Mouse (Mus musculus) right cerebral cortex, postnatal 14 days (tissue): ENCODE data around the gene Pik3cb.

Source experiments
- DNase-seq: peaks from one replicate; pipeline ENCODE4 v3.0.0; 2022

The Pik3cb gene

GRCm38 (mm10) chr9:99074462-99074861 lies 66.0 kb downstream of the Pik3cb start:
- DNase-seq = no peak

GRCm38 (mm10) chr9:99072538-99072937 lies 67.9 kb downstream of the Pik3cb start:
- DNase-seq = no peak

GRCm38 (mm10) chr9:99065311-99065710 lies 75.1 kb downstream of the Pik3cb start:
- no peak for DNase-seq

GRCm38 (mm10) chr9:99064216-99064615 lies 76.2 kb downstream of the Pik3cb start:
- DNase-seq = no peak

- DNase-seq = peak; percentile 83
These were observed 77.9 kb downstream of the Pik3cb start for GRCm38 (mm10) chr9:99062544-99062943.

- no peak for DNase-seq
These were observed 82.7 kb downstream of the Pik3cb start for GRCm38 (mm10) chr9:99057751-99058150.

- no peak for DNase-seq
These were observed 90.7 kb downstream of the Pik3cb start for GRCm38 (mm10) chr9:99049760-99050159.

GRCm38 (mm10) chr9:99048724-99049250 lies 91.6 kb downstream of the Pik3cb start:
- DNase-seq = no peak

GRCm38 (mm10) chr9:99044761-99045160 lies 95.7 kb downstream of the Pik3cb start:
- no peak for DNase-seq

GRCm38 (mm10) chr9:99042641-99043040 lies 97.8 kb downstream of the Pik3cb start:
- DNase-seq = no peak

GRCm38 (mm10) chr9:99041994-99042393 lies 98.4 kb downstream of the Pik3cb start:
- DNase-seq = no peak

- no peak for DNase-seq
These were observed 104.8 kb downstream of the Pik3cb start, which contains the start of gene Gm1123 for GRCm38 (mm10) chr9:99035575-99035974. Gm1123 (minus strand) TSS chr9:99035715.

GRCm38 (mm10) chr9:99034111-99034510 lies 106.3 kb downstream of the Pik3cb start:
- DNase-seq = no peak

GRCm38 (mm10) chr9:99032031-99032430 lies 108.4 kb downstream of the Pik3cb start:
- DNase-seq = no peak

GRCm38 (mm10) chr9:99021751-99022150 lies 118.7 kb downstream of the Pik3cb start:
- no peak for DNase-seq

- DNase-seq = no peak
These were observed 119.3 kb downstream of the Pik3cb start for GRCm38 (mm10) chr9:99021166-99021565.

- DNase-seq = no peak
These were observed 122.7 kb downstream of the Pik3cb start for GRCm38 (mm10) chr9:99017679-99018078.

GRCm38 (mm10) chr9:99016759-99017158 lies 123.7 kb downstream of the Pik3cb start:
- no peak for DNase-seq

GRCm38 (mm10) chr9:99016301-99016700 lies 124.1 kb downstream of the Pik3cb start:
- no peak for DNase-seq

- no peak for DNase-seq
These were observed 130.6 kb downstream of the Pik3cb start for GRCm38 (mm10) chr9:99009898-99010199.

GRCm38 (mm10) chr9:99009069-99009897 lies 131.1 kb downstream of the Pik3cb start:
- no peak for DNase-seq

- DNase-seq = no peak
These were observed 139.1 kb downstream of the Pik3cb start for GRCm38 (mm10) chr9:99001326-99001725.

- DNase-seq = peak; percentile 17
These were observed 140.5 kb downstream of the Pik3cb start for GRCm38 (mm10) chr9:98999881-99000339.

- DNase-seq = no peak
These were observed 146.3 kb downstream of the Pik3cb start for GRCm38 (mm10) chr9:98994103-98994502.

- no peak for DNase-seq
These were observed 153.3 kb downstream of the Pik3cb start for GRCm38 (mm10) chr9:98987131-98987530.
